Mouse (Mus musculus) splenic B cell, adult 2 months (primary cell): ENCODE measurements around the gene Cdc42bpa.

ENCODE experiments used
- DNase-seq: peaks from one replicate; pipeline ENCODE4 v3.0.0-alpha.2; 2011; ENCODE audit warnings: low read depth, low spot score
- H3K27me3 ChIP-seq: 2 replicates; pipeline ENCODE4 v1.6.1; 2012; ENCODE audit warnings: mild to moderate bottlenecking, low read length, moderate library complexity, mixed read lengths; ENCODE audit not compliant: control insufficient read depth, poor library complexity, insufficient read depth, severe bottlenecking
- H3K36me3 ChIP-seq: 2 replicates; pipeline ENCODE4 v1.6.1; 2012; ENCODE audit warnings: mild to moderate bottlenecking, low read length, moderate library complexity, mixed read lengths; ENCODE audit not compliant: control insufficient read depth, poor library complexity, insufficient read depth, severe bottlenecking

The Cdc42bpa gene

GRCm38 (mm10) chr1:180192866-180193265, 232.6 kb downstream of the Cdc42bpa start:
- peak; percentile 24 for DNase-seq
- Histone ChIP-seq H3K27me3 (no peaks in the 10 kb centered on the region), H3K36me3 (no peaks in the 10 kb centered on the region)

- H3K27me3 ChIP-seq = no peaks in the 10 kb centered on the region
- no peak for DNase-seq
- H3K36me3 ChIP-seq = no peaks in the 10 kb centered on the region
These were observed 233.2 kb downstream of the Cdc42bpa start for GRCm38 (mm10) chr1:180193391-180193935.

- no peak for DNase-seq
- Histone ChIP-seq H3K36me3 (no peaks in the 10 kb centered on the region), H3K27me3 (no peaks in the 10 kb centered on the region)
These were observed 233.8 kb downstream of the Cdc42bpa start for GRCm38 (mm10) chr1:180194048-180194447.

GRCm38 (mm10) chr1:180194781-180195471, 234.7 kb downstream of the Cdc42bpa start:
- no peaks in the 10 kb centered on the region for H3K27me3 ChIP-seq
- no peaks in the 10 kb centered on the region for H3K36me3 ChIP-seq
- DNase-seq = peak; percentile 64

GRCm38 (mm10) chr1:180195703-180196381, 235.6 kb downstream of the Cdc42bpa start:
- Histone ChIP-seq H3K27me3 (no peaks in the 10 kb centered on the region), H3K36me3 (no peaks in the 10 kb centered on the region)
- DNase-seq = peak; percentile 99

- no peak for DNase-seq
- no peaks in the 10 kb centered on the region for H3K36me3 ChIP-seq
- no peaks in the 10 kb centered on the region for H3K27me3 ChIP-seq
These were observed 236.2 kb downstream of the Cdc42bpa start for GRCm38 (mm10) chr1:180196508-180196907.

GRCm38 (mm10) chr1:180197956-180198355, 237.7 kb downstream of the Cdc42bpa start:
- DNase-seq = peak; percentile 65
- no peaks in the 10 kb centered on the region for H3K36me3 ChIP-seq
- H3K27me3 ChIP-seq = no peaks in the 10 kb centered on the region

- DNase-seq = peak; percentile 96
- H3K36me3 ChIP-seq = no peaks in the 10 kb centered on the region
- no peaks in the 10 kb centered on the region for H3K27me3 ChIP-seq
These were observed 238.9 kb downstream of the Cdc42bpa start, which contains the start of gene Coq8a for GRCm38 (mm10) chr1:180198959-180199714. Gene Coq8a, minus strand, starts transcription at chr1:180199602.

- DNase-seq = no peak
- no peaks in the 10 kb centered on the region for H3K27me3 ChIP-seq
- H3K36me3 ChIP-seq = no peaks in the 10 kb centered on the region
These were observed 239.4 kb downstream of the Cdc42bpa start for GRCm38 (mm10) chr1:180199715-180200050.

GRCm38 (mm10) chr1:180200722-180201121, 240.4 kb downstream of the Cdc42bpa start:
- no peak for DNase-seq
- Histone ChIP-seq H3K36me3 (no peaks in the 10 kb centered on the region), H3K27me3 (no peaks in the 10 kb centered on the region)

- H3K36me3 ChIP-seq = no peaks in the 10 kb centered on the region
- no peak for DNase-seq
- H3K27me3 ChIP-seq = no peaks in the 10 kb centered on the region
These were observed 248.1 kb downstream of the Cdc42bpa start for GRCm38 (mm10) chr1:180208370-180208769.

GRCm38 (mm10) chr1:180210031-180210432, 249.8 kb downstream of the Cdc42bpa start:
- H3K36me3 ChIP-seq = no peaks in the 10 kb centered on the region
- H3K27me3 ChIP-seq = no peaks in the 10 kb centered on the region
- DNase-seq = no peak

GRCm38 (mm10) chr1:180210781-180211271, 250.6 kb downstream of the Cdc42bpa start:
- Histone ChIP-seq H3K36me3 (no peaks in the 10 kb centered on the region), H3K27me3 (no peaks in the 10 kb centered on the region)
- DNase-seq = no peak

- no peak for DNase-seq
- Histone ChIP-seq H3K27me3 (no peaks in the 10 kb centered on the region), H3K36me3 (no peaks in the 10 kb centered on the region)
These were observed 252.6 kb downstream of the Cdc42bpa start for GRCm38 (mm10) chr1:180212911-180213310.

GRCm38 (mm10) chr1:180215044-180215443, 254.8 kb downstream of the Cdc42bpa start:
- Histone ChIP-seq H3K27me3 (no peaks in the 10 kb centered on the region), H3K36me3 (no peaks in the 10 kb centered on the region)
- peak; percentile 92 for DNase-seq
